Mouse (Mus musculus) erythroblast, adult 5-6 weeks (primary cell): ENCODE data around the gene Nxnl2. TPM values are rescaled to one million over a fixed set of nuclear protein-coding genes. Genes with fewer than 3 reads are reported as not detected.

ENCODE experiments used
- total RNA-seq, 2 experiments: library from RNA; stranded (forward) in 1 of 2; stranded (reverse) in 1 of 2; fragments of 150-400 nt in 1 of 2; fragments of 200-764, 138-1000 nt in 1 of 2; gene quantifications; 2 replicates each; pipeline versions ENCODE4 v1.2.3 to v1.2.4; 2015 to 2017; ENCODE audit warnings: low replicate concordance in 2 of 2

Gene Nxnl2
- total RNA-seq, 2 experiments from 2014 or later, result not detected

Other genes with a start within 250 kb of the Nxnl2 start
- 4.4 and 6.9 TPM in 2 replicates for gene Spin1, start 70.1 kb upstream of the Nxnl2 start, total RNA-seq (2015; ENCODE audit: low replicate concordance)
- gene Spin1, start 70.1 kb upstream of the Nxnl2 start, total RNA-seq (2017; ENCODE audit: low replicate concordance), result 6.0 and 9.3 TPM in 2 replicates
- 0.38 and 0.84 TPM in 2 replicates for gene S1pr3, start 237.6 kb downstream of the Nxnl2 start, total RNA-seq (2015; ENCODE audit: low replicate concordance)
- 0.42 and 0.68 TPM in 2 replicates for gene S1pr3, start 237.6 kb downstream of the Nxnl2 start, total RNA-seq (2017; ENCODE audit: low replicate concordance)